Mouse (Mus musculus) heart, adult 2 months (tissue): ENCODE data around the gene Ms4a18.

Experiments used
- CTCF ChIP-seq: fragments of 200-600 bp; IDR thresholded peaks from 2 replicates; pipeline ENCODE4 v1.8.1; 2022; ENCODE audit warnings: antibody characterized with exemption, mild to moderate bottlenecking, moderate library complexity
- EP300 ChIP-seq: fragments of 200-500 bp; IDR thresholded peaks from 2 replicates; pipeline ENCODE4 v1.6.1; 2011; ENCODE audit warnings: low read depth, low read length, control low read depth; ENCODE audit not compliant: insufficient read depth
- POLR2A ChIP-seq: fragments of 200-500 bp; IDR thresholded peaks from 2 replicates; pipeline ENCODE4 v1.6.1; 2011; ENCODE audit warnings: mild to moderate bottlenecking, low read depth, low read length, control low read depth; ENCODE audit not compliant: insufficient read depth

GRCm38 (mm10) chr19:11017251-11017650 lies 580 bp downstream of the Ms4a18 start:
- TF ChIP-seq POLR2A (no peak), CTCF (no peak), EP300 (no peak)
